Mouse (Mus musculus) ES-Bruce4 (cell line): Measurements from ENCODE around the gene Zer1. TPM values are rescaled to one million over a fixed set of nuclear protein-coding genes. Genes with fewer than 3 reads are reported as not detected.
"Not testable (repeated sequence)": the region's sequence is repeated elsewhere in the genome, so short reads cannot be mapped to it uniquely, and the experiment has no call there.

Experiments
- H3K27ac ChIP-seq: 2 replicates; pipeline ENCODE4 v1.5.1; 2012; ENCODE audit warnings: low read length, inconsistent platforms; ENCODE audit not compliant: insufficient read depth
- H3K27me3 ChIP-seq: 2 replicates; pipeline ENCODE4 v1.6.1; 2012; ENCODE audit warnings: mild to moderate bottlenecking, low read length, inconsistent platforms; ENCODE audit not compliant: control insufficient read depth, poor library complexity, insufficient read depth, severe bottlenecking
- H3K36me3 ChIP-seq: 2 replicates; pipeline ENCODE4 v1.6.1; 2012; ENCODE audit warnings: inconsistent platforms, mild to moderate bottlenecking, low read length, moderate library complexity; ENCODE audit not compliant: control insufficient read depth, poor library complexity, insufficient read depth, severe bottlenecking
- H3K4me1 ChIP-seq: one replicate; pipeline ENCODE4 v1.8.1; 2011; ENCODE audit warnings: low read length; ENCODE audit not compliant: control insufficient read depth, insufficient read depth
- H3K4me3 ChIP-seq: 2 replicates; pipeline ENCODE4 v1.5.1; 2011; ENCODE audit warnings: low read depth, mild to moderate bottlenecking, low read length
- H3K9ac ChIP-seq: 2 replicates; pipeline ENCODE4 v1.6.1; 2012; ENCODE audit warnings: low read depth, mild to moderate bottlenecking, inconsistent platforms; ENCODE audit not compliant: poor library complexity, severe bottlenecking
- H3K9me3 ChIP-seq: replicated peaks from 2 replicates; pipeline ENCODE4 v1.6.1; 2012; ENCODE audit warnings: mild to moderate bottlenecking, low read length, inconsistent platforms; ENCODE audit not compliant: control insufficient read depth, poor library complexity, insufficient read depth, severe bottlenecking
- CTCF ChIP-seq: IDR thresholded peaks from one replicate; pipeline ENCODE4 v1.8.1; 2011; ENCODE audit warnings: low read depth, low read length
- EP300 ChIP-seq: IDR thresholded peaks from 2 replicates; pipeline ENCODE4 v1.6.1; 2011; ENCODE audit warnings: low read depth, low read length; ENCODE audit not compliant: insufficient read depth
- POLR2A ChIP-seq: IDR thresholded peaks from one replicate; pipeline ENCODE4 v1.8.1; 2011; ENCODE audit warnings: low read length; ENCODE audit not compliant: insufficient read depth
- polyA plus RNA-seq: library from polyadenylated mRNA; stranded (reverse); fragments of >200 nt; gene quantifications from 2 replicates; pipeline ENCODE4 v1.2.4, GENCODE M21; 2011; ENCODE audit warnings: low read depth; ENCODE audit not compliant: missing spikeins, insufficient read depth, insufficient read length

Zer1 gene
- polyA plus RNA-seq, 1 experiment = 33.8 TPM

DNA sequence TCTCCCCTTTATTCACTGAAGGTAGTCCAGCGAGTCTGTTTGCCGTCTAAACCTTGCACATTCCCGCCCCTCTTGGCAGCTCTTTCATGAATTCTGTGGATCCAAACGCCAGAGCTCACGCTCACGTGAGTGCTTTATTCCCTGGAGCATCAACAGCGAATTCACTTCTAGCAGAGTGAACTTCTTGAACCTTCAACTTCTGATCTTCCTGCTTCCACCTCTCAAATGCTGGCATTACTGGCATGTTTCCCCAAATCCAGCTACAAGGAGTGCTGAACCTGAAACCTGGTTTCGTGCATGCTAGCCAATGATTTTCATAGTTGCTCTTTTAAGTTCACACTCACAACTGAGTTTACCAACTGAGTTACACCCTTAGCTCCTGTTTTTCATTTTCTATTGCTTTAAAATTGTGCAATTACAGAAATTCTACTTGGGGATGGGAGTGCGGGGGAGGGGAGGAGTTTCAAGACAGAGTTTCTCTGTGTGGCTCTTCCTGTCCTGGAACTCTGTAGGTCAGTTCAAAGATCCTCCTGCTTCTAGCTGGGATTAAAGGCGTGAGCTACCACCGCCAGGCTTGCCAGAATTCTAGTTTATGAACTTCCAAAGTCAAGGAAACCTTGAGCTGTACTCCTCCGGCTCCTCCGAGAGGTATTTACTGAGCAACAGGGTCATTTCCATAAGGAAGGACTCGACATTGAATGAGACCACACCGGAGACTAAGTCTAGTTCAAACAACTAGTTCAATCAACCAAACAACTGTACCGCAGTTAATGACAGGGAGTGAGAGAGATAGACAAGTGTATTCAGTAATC, 8.6 kb upstream of the Zer1 start:
- H3K9ac ChIP-seq = peak overlapping the region; percentile 87
- peak overlapping the region; percentile 60 for H3K4me3 ChIP-seq
- peaks cover 23% of the 10 kb centered on the region for H3K36me3 ChIP-seq
- H3K9me3 ChIP-seq = no peaks in the 10 kb centered on the region
- TF ChIP-seq CTCF (no peak), POLR2A (no peak), EP300 (no peak)
- H3K4me1 ChIP-seq = peaks cover 6% of the 10 kb centered on the region
- H3K27me3 ChIP-seq = no peaks in the 10 kb centered on the region
- H3K27ac ChIP-seq = peak overlapping the region; percentile 96

DNA sequence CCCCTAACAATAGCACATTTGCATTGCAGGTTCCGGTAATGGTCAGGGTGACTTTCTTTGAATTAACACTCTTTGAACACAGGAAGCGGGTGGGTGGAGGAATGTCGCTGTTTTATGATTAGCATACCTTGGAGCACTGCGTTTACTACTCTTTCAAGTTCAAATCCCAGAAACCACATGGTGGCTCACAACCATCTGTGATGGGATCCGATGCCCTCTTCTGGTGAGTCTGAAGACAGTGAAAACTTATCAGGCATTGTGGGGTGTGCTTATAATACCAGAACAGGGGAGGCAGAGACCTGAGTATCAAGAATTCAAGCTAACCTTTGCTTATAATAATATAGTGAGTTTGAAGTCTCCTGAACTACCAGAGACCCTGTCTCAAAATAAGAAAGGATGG, 6.9 kb upstream of the Zer1 start:
- H3K27ac ChIP-seq = peak overlapping the region; percentile 90
- H3K27me3 ChIP-seq, H3K36me3 ChIP-seq, H3K4me3 ChIP-seq, H3K4me1 ChIP-seq, H3K9me3 ChIP-seq: not testable (repeated sequence)
- H3K9ac ChIP-seq = peak overlapping the region; percentile 1; the same call in 1 of the 2 replicates

DNA sequence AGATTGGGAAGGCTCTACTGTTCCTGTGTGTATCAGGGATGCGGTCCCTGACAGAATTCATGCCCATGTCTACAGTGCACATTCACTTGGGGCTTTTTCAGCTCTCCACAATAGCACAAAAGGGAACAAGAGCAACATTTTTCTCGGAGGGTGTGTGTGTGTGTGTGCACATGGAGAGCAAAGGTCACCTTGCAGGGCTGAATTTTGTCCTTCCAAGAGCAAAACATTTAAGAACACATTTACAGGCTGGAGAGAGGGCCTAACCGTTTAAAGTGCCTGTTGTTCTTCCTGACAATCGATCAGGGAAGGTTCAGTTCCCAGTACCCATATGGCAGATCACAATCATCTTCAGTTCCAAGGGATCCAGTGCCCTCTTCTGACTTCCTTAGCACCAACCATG, 5.8 kb upstream of the Zer1 start:
- peak overlapping the region; percentile 96 for H3K27ac ChIP-seq

DNA sequence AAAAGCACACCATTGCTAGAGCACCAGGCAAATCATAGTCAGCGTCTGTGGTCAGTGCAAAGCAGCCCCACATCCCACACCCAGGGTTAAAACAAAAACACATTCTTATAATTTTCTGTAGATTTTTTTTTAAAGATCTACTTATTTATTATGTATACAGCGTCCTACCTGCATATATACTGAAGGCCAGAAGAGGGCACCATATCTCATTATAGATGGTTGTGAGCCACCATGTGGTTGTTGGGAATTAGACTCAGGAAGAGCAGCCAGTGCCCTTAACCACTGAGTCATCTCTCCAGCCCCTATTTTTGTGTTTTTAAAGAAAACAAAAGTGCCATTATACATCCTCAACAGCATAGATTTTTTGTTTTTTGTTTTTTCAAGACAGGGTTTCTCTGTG, 4.4 kb upstream of the Zer1 start:
- Histone ChIP-seq H3K9ac (no peak overlapping the region), H3K36me3 (no peaks in the 10 kb centered on the region), H3K4me1 (no peaks in the 10 kb centered on the region), H3K27ac (0 out of 2 replicates have a peak overlapping the region, but pooled peaks have one; percentile 55), H3K4me3 (no peak overlapping the region), H3K27me3 (no peaks in the 10 kb centered on the region), H3K9me3 (no peaks in the 10 kb centered on the region)
- TF ChIP-seq EP300 (no peak), POLR2A (no peak)

More for the DNA sequence above, 5.8 kb upstream of the Zer1 start:
- H3K36me3 ChIP-seq = no peaks in the 10 kb centered on the region
- TF ChIP-seq CTCF = no peak
- H3K9ac ChIP-seq = no peak overlapping the region
- H3K4me3 ChIP-seq = no peak overlapping the region
- H3K4me1 ChIP-seq = no peaks in the 10 kb centered on the region
- H3K27me3 ChIP-seq = no peaks in the 10 kb centered on the region
- H3K9me3 ChIP-seq = no peaks in the 10 kb centered on the region

DNA sequence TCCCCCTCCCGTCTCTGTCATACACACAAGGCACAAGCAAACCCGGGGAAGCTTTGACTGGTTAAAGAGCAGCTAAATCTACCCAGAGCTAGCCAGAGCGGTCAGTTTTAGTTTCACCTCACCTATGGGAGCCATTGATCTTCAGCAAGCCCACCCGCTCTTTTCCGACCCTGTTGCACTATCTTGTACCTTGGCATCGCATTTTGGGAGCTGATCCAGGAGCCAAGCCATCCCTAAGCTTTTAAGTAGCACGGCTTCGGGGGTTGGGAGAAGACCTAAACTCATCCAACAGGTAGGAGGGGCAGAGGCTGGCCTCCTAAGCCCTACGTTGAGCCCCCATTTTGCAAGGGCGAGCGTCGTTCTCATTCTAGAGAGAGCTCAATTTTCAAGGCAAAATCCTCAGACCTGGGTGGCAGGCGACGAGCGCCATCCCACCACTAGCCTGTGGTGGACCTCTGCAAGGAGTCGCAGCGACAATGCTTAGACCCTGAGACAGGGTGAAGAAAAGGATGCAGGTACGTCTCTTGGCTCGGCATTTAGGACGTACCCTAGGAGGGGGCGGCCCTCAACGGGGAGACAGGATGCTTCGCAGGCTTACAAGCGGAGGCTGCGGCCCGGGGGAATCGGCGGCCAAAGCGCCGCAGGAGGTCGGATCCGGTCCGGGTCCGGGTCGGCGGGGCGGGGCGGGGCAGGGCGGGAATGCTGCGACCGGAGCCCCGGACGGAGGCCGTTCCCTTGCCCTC, 485 bp downstream of the Zer1 start:
- Histone ChIP-seq H3K9ac (peak overlapping the region; percentile 72), H3K27ac (peak overlapping the region; percentile 84), H3K4me3 (peak overlapping the region; percentile 94), H3K27me3 (no peaks in the 10 kb centered on the region), H3K4me1 (peaks cover 4% of the 10 kb centered on the region), H3K9me3 (no peaks in the 10 kb centered on the region), H3K36me3 (no peaks in the 10 kb centered on the region)
- no peak for TF ChIP-seq POLR2A
- TF ChIP-seq CTCF = no peak
- TF ChIP-seq EP300 = no peak

DNA sequence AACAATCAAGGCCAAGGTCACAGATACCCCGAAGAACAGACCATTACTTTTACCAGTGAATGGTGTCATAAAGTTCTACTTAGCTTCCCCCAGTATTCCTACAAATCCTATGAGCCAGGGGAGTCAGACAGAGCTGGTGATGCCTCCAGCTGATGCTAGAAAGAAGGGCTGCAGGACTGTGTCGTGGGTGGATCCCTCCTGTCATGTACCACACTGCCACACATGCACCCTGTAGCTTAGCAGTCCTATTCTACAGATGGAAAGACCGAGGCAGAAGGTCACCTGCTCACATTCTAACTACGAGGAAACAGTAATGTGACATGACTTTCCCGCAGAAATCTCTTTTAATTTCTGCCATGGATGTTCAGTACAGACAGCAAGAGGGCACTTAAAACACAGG, 1.6 kb downstream of the Zer1 start:
- no peak overlapping the region for H3K4me3 ChIP-seq
- peaks cover 6% of the 10 kb centered on the region for H3K4me1 ChIP-seq
- no peak overlapping the region for H3K9ac ChIP-seq
- H3K27me3 ChIP-seq = no peaks in the 10 kb centered on the region
- no peak overlapping the region for H3K27ac ChIP-seq
- H3K9me3 ChIP-seq = no peaks in the 10 kb centered on the region
- TF ChIP-seq EP300 = no peak
- no peak for TF ChIP-seq CTCF
- TF ChIP-seq POLR2A = no peak
- no peaks in the 10 kb centered on the region for H3K36me3 ChIP-seq
